Mouse (Mus musculus) T-helper 2 cell (primary cell): ENCODE measurements around the gene Ydjc.

Experiments
- in situ Hi-C: fragments of 300-600 bp; cut with MboI, MseI; formaldehyde crosslinking; loops from one replicate; pipeline ENCODE4 v1.15.1; 2025; ENCODE audit warnings: high pct_unique_total_duplicates

Gene Ydjc

DNA sequence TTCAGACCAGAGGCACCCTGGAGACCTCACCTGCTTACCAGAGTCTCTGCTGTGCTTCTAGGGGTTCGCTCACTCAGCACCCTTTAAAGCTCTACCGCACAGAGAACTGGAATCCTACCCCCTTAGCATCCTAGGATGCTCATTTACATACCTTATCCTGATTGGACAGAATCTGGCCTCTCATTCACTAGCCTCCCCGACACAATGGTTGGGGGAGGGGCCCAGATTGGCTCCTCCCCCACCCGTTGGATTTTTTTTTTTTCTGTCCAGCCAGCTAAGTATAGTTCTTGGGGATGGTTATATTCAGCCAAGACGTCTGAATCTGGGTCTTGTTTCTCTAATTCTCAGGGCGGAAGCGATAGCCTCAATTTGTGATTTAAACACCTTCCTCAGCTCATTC lies at the start of gene Ydjc:
Gene Ydjc, plus strand, starts transcription at position 283 of the 400 bp plus-strand sequence.
- in situ Hi-C loops: no loop called here

DNA sequence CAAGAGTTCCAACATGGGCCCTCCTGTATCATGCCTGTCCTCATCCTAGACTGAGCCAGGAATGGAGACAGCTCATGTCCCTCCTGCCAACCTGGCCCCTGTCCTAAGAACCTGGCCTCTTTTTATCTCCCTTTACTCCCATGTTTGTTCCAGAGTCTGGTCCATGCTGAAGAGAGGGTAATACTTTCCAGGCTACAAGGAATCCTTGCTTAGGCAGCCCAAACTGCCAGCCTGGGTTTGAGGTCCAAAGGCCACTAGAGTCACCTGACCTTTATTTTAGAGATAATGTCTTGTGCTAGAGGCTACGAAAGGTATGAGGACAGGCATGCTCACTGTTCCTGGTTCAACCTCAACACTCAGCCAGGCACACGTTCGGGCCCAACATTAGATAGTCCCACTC lies 47.5 kb upstream of the Ydjc start:
- in situ Hi-C loops: no loop called here

DNA sequence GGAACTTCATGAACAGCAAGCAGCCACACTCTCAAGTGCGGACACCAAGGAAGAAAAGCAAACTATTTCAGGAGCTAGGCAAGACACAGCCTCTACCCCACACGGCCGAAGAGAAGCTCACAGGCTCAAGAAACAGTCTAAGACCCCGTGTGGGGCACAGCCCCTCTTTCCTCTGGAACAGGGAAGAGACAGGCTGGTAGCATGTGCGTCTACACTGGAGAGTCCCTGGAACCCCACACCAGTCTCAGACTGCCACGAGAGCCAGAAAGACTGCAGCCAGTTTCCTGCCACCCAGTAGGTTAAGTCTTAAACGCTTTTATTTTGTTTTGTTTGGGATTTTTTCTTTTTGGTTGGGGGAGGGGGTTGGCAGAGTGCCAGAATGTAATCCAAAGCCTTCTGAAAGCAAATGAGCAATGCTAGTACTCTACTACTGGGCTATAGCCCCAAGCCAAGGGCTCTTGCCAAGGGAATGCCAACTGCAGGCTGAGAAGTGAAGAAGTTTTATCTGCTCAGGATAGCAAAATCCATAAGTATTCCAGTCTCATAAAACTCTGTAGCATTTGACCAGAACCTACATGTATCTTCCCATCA lies 41.7 kb upstream of the Ydjc start:
- in situ Hi-C loops: no loop called here

DNA sequence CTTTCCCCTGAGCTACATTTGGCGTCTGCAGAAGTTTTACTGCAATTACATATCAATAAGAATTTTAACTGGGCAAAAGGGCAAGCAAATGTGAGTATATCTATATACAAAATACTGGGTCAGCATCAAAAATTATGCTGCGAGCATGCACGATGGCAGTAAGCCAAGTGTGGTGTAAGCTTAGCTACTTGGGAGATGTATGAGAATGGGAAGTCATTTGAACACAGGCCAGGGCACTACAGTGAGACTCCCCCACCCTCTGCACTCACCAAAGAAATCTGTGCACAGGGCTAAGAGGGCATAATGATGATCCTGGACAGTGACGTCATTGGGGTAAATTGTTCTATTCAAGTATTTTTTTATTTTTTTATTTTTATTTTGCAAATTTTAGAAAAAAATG lies 39.8 kb upstream of the Ydjc start:
- in situ Hi-C loops: no loop called here

DNA sequence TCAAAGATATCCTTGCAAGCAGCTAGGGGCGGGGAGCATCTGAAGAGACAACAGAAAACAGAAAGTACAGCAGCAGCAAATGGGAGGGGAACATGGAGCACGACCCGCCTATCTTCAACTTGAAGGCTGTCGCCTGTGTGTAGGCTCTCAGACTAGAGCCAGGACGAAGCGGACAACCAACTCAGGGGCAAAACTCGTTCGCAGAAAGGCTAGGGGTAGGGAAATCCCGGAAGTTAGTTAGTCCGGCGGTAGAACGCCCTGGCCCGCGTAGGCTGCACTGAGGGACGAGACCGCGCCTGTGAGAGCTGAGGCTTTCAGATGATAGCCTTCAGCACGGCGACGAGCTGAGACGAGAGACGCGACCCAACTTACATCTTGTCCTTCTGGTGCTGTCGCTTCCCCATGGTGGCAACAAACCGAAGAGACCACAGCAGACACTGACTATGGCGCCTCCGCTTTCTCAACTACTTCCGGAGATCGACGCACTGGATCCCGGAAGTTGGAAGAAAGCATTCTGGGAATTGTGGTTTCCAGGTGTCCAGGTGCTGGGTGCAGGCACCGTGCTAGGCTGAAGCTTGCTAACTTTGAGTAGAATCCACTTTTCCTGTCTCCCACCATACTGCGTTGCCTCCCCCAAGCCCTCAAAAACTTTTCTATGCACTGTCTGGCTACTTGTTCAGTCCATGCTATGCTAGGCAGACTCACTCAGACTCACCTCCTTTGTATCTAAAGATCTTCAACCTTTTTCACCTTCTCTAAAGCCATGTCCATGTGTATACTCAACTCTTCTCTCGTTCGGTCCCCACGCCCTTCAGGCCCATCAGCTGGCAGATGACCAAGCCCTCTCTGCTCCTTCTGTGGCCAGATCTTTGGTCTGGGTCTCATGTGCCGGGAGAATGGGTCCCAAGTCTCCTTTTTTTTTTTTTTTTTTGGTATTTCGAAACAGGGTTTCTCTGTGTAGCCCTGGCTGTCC lies 33.4 kb upstream of the Ydjc start, which contains the start of gene Ppil2:
Gene Ppil2, minus strand, starts transcription at position 487 of the 973 bp plus-strand sequence.
- in situ Hi-C loops: no loop called here

DNA sequence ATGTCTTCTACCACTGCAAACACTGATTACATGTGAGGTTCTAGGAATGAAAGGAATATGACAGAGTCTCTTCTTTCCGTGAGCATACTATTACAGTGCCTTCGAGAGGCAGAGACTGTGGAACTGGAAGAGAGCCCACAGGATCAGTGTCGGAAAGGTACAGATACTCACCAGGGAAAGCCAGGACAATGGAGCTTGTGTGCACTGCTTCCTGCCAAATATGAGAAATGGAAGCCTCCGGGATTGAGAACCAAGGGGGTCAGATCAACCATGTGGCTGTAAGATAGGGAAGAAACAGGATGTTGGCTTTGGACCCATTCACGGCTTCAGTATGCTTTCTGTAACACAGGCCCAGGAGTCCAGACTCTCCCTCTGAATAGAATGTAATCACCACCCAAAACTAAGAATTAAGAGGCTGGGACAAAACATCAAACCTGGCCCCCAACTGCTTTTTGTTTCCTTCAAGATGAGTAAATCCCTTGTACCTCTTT lies 27.1 kb upstream of the Ydjc start:
- in situ Hi-C loops: no loop called here

DNA sequence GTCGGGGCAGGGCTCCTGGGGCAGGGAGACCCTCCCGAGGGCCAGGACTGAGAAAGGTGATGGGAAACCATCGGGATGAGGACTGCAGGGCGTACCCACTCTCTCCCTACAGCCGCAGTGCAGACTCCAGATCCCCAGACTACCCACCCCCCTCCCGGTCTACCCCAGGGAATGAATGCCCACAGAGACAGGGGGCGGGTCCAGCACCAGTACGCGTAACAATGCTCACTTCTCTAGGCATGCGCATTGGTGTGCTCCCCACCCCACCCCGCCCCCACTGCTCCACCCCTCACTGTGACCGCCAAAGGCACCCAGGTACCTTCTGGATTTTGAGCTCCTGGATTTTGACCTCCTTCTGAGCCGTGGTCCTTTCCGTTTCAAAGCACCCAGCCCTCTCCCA lies 22.9 kb upstream of the Ydjc start:
- in situ Hi-C loops: no loop called here

DNA sequence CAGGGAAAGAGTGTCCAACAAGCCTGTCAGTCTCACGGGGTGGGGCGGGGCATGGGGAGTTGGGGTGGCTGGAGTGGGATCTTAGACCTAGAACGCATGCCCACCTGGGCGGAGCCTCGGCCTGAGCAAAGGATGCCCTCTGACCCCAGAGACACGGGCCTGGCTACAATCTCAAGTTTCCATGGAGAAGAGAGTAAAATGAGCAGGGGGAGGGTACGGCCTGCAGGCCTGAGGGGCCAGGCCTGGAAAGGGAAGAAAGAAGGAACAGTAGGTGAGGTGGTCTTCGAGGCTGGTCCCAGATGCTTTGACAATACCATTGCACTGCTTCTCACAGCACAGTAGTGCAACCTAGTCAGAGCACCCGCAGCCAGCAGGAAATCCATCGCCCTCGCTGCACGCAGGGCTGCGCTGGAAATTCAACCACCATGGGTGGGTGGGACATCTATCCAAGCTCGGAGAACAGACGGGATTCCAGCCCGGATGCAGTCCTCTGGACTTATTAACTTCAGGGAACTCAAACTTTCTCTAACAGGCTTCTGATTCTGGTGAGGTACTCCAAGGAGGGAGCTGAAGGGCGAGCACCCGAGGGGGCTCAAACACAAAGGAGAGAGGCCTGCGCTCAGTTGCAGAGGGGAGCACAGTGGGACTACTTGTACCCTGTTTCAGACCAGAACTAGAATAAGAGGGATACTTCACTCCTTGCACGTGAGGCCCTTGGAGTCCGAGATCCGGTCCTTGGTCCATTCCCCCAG lies 20.1 kb upstream of the Ydjc start:
- in situ Hi-C loops: no loop called here

DNA sequence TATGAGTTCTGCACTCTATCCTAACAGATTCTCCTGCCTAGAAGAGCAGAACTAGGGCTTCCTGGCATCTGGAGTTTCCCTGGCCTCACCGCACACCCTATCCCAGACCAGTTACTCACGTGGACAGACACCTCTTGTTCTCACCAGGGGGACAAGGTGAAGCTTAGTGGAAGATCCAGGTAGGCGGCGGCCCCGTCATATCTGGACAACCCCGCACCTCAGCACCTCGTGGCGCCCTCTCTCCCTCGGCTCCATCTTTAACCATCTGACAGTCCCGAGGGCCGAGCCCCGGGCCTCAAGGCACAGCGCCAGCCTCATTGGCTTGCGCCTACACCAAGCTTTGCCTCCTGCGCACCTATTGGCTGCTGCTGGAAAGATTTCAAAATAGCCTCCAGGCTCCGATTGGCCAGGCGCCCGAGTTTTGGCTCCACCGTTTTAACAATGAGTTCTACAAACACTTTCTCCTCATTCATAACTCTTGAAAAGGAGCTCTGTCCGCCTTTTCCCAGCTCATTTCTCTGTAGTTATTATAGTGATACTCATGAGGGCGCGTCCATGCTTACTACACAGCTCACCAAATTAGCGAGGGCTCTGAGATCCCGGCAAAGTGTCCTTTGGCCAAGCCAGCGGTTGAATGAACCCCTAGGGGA lies 19.4 kb upstream of the Ydjc start, which contains the start of gene 2610318N02Rik:
Gene 2610318N02Rik, minus strand, starts transcription at position 297 of the 650 bp plus-strand sequence.
- in situ Hi-C loops: no loop called here

DNA sequence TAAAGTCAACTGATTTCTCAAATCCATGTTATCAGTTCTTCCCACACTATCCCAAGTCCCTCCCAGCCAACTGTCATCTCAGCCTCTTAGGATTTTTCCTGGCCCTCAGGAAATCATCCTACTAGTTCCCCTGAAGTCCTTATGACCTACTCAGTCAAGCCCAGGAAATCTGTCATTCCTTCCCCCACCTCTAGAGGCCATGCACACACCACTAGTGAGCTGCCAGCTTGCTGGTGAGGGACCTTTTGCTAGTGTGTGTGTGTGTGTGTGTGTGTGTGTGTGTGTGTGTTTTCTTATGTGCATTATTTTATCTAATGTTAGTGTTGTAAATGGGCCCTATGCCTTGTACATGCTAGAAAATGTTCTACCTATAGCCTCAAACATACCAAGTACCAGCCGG lies 17.1 kb upstream of the Ydjc start:
- in situ Hi-C loops: no loop called here

DNA sequence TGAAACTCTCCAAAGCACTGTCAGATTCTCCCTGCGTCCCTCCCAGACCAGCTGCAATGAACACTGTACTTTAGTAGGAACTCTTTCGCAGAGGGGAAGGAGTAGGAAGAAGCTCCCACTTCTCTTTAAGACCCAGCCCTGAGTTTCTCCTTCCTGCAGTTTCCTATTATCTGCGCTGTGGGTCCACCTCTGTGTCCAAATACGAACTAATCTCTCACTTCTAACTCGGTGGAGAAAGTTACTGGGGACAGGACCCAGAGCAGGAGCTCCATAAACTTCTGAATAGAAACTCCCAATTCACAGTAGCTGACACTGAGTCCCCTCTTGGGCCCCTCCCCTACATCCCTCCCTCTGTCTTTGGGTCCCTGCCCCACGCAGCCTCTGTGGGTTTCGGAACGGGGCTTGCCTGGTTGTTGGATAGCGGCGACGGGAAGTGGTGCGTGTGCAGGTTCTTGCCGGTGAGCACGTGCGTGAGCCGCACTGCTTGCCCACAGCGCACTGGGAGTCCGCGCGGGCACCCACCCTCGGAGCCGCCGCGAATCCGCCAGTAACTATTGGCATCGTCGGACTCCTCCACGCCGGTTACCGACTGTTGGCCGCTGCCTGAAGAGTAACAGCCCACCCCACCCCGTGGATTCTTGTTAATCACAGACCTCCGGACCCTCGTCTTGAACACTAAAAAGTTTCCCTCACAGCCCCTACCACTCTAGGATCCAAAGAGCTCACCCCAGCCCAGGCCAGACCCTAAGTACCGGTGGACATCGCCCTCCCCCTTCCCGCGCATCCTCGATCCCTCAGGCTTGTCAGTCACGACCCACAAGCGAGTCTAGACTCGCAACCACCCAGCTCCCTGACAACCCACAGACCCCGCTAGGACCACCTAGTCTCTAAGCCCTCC lies 13.0 kb upstream of the Ydjc start:
- in situ Hi-C loops: loop anchor here (5.0 kb wide), 1 partner anchor 71 kb away; the partner anchor contains the start of gene Ube2l3

DNA sequence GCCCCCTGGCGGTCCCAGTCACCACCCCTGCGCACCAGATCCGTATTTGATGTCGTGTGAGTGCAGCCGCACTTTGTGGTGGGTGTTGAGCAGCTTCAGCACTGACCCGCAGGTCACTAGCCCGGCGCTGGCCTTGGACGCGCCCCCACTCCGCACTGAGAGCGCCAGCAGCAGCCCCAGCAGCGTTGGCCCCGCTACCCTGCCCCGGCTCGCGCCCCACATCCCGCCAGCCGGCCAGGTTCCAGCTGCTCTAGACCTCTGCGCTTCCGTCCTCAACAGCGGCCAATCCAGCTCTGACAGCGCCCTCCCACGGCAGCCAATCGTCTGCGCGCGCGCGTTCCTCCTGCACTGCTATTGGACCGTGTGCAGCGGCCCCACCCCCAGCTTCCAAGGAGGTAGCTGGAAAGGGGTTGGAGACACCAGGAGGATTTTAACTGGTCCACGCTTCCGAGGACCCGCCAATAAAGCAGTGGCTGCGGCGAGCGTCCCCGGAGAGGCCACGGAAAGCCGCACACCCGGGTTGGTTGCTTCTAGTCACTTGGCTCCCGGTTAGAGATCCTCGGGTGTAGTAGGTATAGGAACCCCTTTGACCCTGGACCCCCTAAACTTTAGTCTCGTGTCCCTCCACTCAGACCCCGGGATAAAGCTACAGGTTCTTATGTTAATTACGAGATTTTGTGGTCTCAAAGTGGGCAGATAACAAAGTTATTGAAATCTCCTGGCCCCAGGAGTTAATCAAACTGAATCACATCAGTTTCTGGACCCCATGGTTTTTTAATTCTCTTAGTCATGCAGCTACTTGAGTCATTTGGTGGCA lies 12.1 kb upstream of the Ydjc start, which contains the start of gene Sdf2l1:
Gene Sdf2l1, minus strand, starts transcription at position 295 of the 817 bp plus-strand sequence.
- in situ Hi-C loops: loop anchor here (5.0 kb wide), 1 partner anchor 70 kb away; the partner anchor contains the start of gene Ube2l3

DNA sequence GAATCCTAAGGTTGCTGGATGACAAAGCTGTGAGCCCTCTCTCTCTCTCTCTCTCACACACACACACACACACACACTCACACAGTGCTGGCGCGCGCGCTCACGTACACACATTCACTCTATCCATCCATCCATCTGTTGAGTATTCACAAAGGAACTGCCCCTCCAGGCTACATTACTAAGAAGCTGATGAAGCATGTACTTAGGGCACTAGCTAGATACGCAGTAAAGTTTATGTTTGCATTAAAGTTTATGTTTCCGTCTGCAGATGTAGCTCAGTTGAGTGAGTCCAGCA lies 11.6 kb upstream of the Ydjc start:
- in situ Hi-C loops: loop anchor here (5.0 kb wide), 1 partner anchor 69 kb away; the partner anchor contains the start of gene Ube2l3

DNA sequence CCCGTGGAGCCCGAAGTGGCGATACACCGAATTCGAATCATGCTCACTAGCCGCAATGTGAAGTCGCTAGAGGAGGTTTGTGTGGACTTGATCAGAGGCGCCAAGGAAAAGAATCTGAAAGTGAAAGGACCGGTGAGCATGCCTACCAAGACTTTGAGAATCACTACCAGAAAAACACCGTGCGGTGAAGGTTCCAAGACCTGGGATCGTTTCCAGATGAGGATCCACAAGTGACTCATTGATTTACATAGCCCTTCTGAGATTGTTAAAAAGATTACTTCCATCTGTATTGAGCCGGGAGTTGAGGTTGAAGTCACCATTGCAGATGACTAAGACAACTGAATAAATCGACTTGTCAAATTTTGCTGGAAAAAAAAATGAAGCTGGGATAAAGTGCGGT lies 7.1 kb upstream of the Ydjc start:
- in situ Hi-C loops: no loop called here

DNA sequence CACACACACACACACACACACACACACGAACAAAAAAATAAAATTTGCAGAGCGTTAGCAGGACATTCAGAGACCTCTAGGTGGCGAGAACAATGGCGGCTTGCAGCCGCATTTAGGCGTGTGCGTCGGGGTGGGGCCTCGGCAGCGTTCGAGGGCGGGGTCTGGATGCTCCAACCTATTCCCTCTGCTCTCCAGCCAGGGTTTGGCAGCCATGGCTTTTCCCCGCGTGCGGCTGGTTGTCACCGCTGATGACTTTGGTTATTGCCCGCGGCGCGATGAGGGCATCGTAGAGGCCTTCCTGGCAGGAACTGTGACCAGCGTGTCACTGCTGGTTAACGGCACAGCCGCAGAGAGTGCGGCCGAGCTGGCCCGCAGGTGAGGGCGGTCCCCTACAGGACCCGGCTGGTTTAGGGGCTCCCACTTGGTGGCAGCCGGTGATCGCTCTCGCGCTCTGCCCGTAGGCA lies 2.4 kb downstream of the Ydjc start, which contains the start of gene Ccdc116:
Gene Ccdc116, minus strand, starts transcription at position 458 of the 464 bp plus-strand sequence.
- in situ Hi-C loops: no loop called here

DNA sequence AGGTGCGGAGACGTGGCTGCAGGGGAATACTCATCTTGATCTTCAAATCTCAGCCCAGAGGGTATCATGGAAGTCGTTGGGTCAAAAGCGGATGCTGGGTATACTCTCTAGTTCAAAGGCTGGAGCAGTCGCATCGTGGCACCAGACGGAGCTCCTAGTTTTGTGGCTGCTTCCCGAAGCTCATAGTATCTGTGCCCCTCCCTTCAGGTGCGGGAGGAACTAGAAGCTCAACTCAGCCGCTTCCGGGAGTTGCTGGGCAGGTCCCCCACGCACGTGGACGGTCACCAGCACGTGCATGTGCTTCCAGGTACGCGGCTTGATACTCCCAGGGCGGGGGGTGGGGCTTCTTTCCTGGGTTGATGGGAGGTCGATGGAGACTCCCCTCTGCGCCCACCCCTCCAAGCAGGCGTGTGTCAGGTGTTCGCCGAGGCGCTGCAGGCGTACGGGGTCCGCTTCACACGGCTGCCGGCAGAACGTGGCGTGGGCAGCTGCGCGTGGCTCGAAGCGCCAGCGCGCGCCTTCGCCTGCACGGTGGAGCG lies 3.0 kb downstream of the Ydjc start:
- in situ Hi-C loops: no loop called here

DNA sequence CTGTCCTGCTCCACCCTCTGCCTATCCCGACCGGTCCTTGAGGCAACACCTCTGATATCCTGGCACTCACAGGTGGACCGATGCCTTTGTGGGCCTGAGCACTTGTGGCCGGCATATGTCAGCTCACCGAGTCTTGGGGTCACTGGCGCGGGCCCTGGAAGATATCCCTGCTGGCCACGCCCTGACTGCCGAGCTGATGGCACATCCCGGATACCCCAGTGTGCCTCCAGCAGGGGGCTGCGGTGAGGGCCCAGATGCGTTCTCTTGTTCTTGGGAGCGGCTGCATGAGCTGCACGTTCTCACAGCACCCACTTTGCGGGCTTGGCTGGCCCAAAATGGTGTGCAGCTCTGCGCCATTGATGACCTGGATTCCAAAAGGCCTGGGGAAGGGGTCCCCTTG lies 3.7 kb downstream of the Ydjc start:
- in situ Hi-C loops: no loop called here

DNA sequence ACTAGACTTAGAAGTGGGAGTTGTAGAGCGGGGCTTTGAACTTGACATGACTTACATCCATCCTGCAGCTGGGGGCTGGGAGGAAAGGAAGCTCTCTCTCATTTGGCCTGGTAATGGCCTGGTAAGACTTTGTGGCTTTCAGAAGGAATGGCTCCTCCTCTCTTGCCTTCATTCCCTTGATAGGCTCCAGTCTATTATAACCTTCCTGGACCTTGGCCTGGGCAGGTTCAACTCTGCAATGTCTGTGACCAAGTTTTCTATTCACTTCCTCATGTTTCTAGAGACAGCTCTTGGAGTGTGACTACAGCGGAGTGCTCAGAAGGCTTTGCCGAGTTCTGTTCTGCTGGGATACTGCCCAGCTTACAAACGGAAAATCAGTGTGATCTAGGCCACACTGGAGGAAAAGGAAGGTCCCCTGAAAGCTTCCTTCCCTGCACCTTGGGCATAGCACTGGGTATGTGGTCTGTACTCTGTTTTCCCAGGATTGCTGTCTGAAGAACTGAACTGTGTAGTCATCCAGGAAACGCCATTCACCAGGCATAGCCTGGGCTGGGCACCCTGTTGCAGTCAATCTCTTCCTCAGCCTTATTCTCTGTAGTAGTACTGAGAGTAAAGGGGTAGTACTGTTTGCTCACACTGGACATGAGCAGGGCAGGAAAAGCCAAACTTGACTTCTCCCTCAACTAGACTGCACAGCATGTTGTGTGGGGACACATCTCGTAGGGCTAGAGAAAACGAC lies 6.3 kb downstream of the Ydjc start:
- in situ Hi-C loops: no loop called here
